Mouse (Mus musculus): ENCODE measurements at regions not wholly inside any gene's neighbourhood (a gene's known extent, or its start where the extent isn't known, plus 50 kb on each side); places are given as distances from the start of the nearest gene placed in this dataset.

DNA sequence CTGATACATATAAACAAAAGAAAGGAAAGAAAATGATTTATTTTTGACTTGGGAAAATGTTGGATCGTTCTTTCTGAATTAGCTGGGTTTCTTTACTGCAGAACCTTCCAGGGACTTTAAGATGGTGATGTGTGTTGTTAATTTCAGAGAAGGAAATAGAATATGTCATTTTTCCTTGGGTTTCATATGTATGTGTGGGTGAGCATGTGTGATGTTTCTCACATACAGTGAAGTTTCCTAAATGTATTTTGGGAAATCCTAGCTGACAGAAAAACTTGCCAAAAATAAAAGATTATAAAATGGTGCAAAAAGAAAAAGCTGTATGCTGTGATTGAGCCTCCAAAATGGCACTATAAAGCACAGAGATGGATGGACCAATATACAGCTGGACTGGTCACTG lies 319.2 kb downstream of the Lmx1a start:
- no peak overlapping the region for H3K27ac ChIP-seq
- H3K9me3 ChIP-seq (replicated peaks) = no peaks in the 10 kb centered on the region
- no peak for ATAC-seq (ENCODE audit: low read depth)
- no peaks in the 10 kb centered on the region for H3K27me3 ChIP-seq
- H3K36me3 ChIP-seq = no peaks in the 10 kb centered on the region
- 57% methylated on average over 1 of the region's 1 CpGs for WGBS (ENCODE audit: insufficient replicate concordance)
- no peak overlapping the region for H3K9ac ChIP-seq
- no peak for DNase-seq
- H3K4me3 ChIP-seq (replicated peaks) = no peak overlapping the region
- H3K4me1 ChIP-seq (replicated peaks) = no peaks in the 10 kb centered on the region
- H3K4me2 ChIP-seq = no peak overlapping the region

DNA sequence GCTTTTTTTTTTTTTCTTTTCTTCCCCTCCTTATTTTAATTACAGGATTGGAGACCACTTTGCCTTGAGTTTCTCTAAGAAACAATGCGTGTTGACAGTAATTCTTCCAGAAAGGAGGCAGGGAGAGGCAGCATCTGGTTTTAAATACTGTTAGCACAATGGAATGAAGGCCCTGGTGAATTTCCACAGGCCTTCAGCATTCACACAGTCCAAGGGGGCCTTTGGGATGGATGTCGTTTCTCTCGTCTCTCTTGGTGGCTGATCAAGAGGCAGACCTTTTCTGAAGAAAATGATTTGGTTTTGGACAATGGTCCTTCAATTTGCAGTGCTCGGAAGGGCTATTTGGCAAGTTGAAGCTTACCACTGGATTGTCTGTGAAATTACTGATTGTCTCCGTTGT lies 321.4 kb downstream of the Lmx1a start:
- no peak for ATAC-seq (ENCODE audit: low read depth)
- 66% methylated on average over 5 of the region's 5 CpGs for WGBS (ENCODE audit: insufficient replicate concordance)
- H3K4me2 ChIP-seq = no peak overlapping the region
- no peaks in the 10 kb centered on the region for H3K27me3 ChIP-seq
- H3K4me3 ChIP-seq (replicated peaks) = no peak overlapping the region
- H3K4me1 ChIP-seq (replicated peaks) = no peaks in the 10 kb centered on the region
- H3K36me3 ChIP-seq = no peaks in the 10 kb centered on the region
- no peak for DNase-seq
- H3K9ac ChIP-seq = no peak overlapping the region
- H3K27ac ChIP-seq = no peak overlapping the region
- no peaks in the 10 kb centered on the region for H3K9me3 ChIP-seq (replicated peaks)

DNA sequence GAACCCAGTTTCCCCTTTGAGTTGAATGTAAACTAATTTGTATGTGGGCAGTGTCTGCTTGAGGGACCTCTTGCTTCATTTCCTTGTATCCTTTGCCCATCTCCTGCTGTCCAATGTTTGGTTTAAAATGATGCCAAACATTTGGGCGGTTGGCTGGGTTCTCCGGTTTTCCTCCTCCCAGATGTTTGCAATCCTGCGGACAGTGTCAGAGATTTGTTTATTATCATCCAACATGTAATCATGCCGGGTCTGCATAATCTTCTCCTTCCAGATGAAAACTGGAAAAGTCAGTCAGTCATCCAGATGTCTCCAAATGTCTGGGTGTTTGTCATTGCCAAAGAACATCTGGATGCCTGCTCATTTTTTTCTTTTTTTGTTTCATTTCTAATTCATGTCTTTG lies 323.0 kb downstream of the Lmx1a start:
- no peaks in the 10 kb centered on the region for H3K4me1 ChIP-seq (replicated peaks)
- no peak overlapping the region for H3K4me3 ChIP-seq (replicated peaks)
- H3K36me3 ChIP-seq = no peaks in the 10 kb centered on the region
- H3K9ac ChIP-seq = no peak overlapping the region
- H3K27ac ChIP-seq = no peak overlapping the region
- no peaks in the 10 kb centered on the region for H3K9me3 ChIP-seq (replicated peaks)
- DNase-seq = no peak
- ATAC-seq (ENCODE audit: low read depth) = no peak
- 66% methylated on average over 4 of the region's 4 CpGs for WGBS (ENCODE audit: insufficient replicate concordance)
- no peak overlapping the region for H3K4me2 ChIP-seq
- no peaks in the 10 kb centered on the region for H3K27me3 ChIP-seq

DNA sequence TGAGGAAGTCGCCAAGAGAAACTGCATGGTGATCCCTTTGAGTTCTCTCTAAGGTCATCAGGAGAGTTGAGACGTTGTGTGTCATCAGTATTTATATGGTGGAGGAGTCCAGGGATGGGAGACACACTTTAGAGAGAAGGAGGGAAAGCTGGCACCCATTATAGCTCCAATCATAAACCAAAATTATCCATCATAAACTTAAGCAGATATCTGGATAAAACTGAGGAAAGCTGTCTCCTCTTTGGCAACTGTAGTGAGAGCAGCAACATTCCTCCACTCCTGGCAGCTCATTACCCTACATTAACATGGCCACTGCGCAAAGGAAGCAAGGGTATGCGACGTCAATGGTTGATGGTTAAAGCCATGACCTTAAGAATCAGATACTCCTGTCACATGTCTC lies 323.6 kb downstream of the Lmx1a start:
- no peak for DNase-seq
- H3K9ac ChIP-seq = no peak overlapping the region
- no peak for ATAC-seq (ENCODE audit: low read depth)
- H3K4me1 ChIP-seq (replicated peaks) = no peaks in the 10 kb centered on the region
- H3K36me3 ChIP-seq = no peaks in the 10 kb centered on the region
- H3K27me3 ChIP-seq = no peaks in the 10 kb centered on the region
- WGBS (ENCODE audit: insufficient replicate concordance) = 62% methylated on average over 5 of the region's 5 CpGs
- H3K9me3 ChIP-seq (replicated peaks) = no peaks in the 10 kb centered on the region
- no peak overlapping the region for H3K4me2 ChIP-seq
- H3K4me3 ChIP-seq (replicated peaks) = no peak overlapping the region
- no peak overlapping the region for H3K27ac ChIP-seq

DNA sequence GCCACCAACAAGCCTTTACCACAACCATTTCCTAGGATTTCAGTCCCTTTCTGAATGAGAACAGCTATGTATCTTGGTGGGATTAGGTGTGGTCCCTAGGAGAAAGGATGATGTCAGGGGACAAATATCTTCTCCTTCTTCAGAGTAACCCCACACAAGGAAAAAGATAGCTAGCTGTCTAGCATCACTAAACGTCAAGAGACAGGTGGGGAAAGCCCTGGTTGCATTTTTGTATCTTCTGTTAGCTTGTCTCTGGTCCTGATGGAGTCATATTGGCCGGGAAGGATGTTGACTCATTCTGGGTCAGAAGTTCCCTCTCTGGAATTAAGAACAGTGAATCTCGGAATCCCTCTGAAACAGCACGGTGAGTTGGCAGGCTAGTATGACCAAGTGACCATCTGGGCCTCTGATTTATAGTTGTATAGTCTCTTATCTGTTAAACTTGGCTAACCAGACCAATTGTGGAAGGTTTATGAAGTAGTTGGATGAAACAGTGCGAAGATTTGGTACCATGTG lies 327.4 kb downstream of the Lmx1a start:
- DNase-seq = no peak
- Histone ChIP-seq H3K4me2 (no peak overlapping the region), H3K4me1 (replicated peaks) (no peaks in the 10 kb centered on the region), H3K27ac (no peak overlapping the region), H3K9me3 (replicated peaks) (no peaks in the 10 kb centered on the region), H3K9ac (no peak overlapping the region), H3K27me3 (no peaks in the 10 kb centered on the region), H3K36me3 (no peaks in the 10 kb centered on the region), H3K4me3 (replicated peaks) (no peak overlapping the region)
- ATAC-seq (ENCODE audit: low read depth) = no peak
- 53% methylated on average over 5 of the region's 5 CpGs for WGBS (ENCODE audit: insufficient replicate concordance)

DNA sequence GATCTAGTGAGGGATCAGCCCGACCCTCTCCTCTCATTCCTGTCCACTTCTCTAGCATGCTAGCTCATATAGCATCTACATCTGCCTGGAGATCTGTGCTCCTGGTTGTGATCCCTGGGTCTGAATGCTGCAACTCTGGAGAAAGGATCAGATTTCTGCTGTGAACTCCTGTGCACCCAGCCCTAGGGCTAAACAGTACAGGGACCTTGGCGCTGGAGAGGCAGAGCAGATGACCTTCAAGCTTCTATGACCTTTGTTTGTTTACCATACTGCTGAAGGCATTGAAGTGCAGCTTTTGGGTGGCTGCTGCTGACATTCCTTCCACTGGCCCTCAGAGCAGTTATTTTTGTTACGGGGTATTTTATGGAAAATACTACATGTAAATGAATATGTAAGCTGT lies 337.4 kb downstream of the Lmx1a start:
- Histone ChIP-seq H3K4me3 (replicated peaks) (no peak overlapping the region), H3K4me2 (no peak overlapping the region), H3K27ac (no peak overlapping the region), H3K4me1 (replicated peaks) (no peaks in the 10 kb centered on the region), H3K27me3 (no peaks in the 10 kb centered on the region), H3K36me3 (no peaks in the 10 kb centered on the region), H3K9ac (no peak overlapping the region), H3K9me3 (replicated peaks) (no peaks in the 10 kb centered on the region)
- WGBS (ENCODE audit: insufficient replicate concordance) = 65% methylated on average over 3 of the region's 3 CpGs
- DNase-seq = no peak
- no peak; the same call in 1 of the 2 replicates for ATAC-seq (ENCODE audit: low read depth)

DNA sequence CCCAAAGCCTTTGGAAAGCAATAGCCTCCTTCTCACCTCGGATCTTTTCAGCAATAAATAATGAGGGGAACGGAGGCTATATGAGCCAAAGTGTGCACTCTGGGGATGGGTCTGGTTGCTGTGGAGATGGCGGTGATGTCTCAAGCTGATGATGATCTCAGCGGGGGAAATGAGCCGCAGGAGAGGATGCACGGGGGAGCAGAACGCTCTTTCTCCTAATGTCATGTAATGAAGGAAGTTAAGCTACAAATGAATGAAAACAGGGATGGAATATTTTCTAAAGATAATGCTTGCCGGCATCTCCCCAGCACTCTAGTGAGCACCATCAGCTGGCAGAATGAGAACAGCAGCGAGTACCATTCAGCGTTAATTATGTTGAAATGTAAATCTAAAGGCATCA lies 355.7 kb downstream of the Lmx1a start:
- ATAC-seq (ENCODE audit: low read depth) (no peak), DNase-seq (no peak)
- H3K27ac ChIP-seq = no peak overlapping the region
- no peaks in the 10 kb centered on the region for H3K36me3 ChIP-seq
- no peak overlapping the region for H3K4me2 ChIP-seq
- H3K9me3 ChIP-seq (replicated peaks) = no peaks in the 10 kb centered on the region
- H3K4me1 ChIP-seq (replicated peaks) = no peaks in the 10 kb centered on the region
- no peak overlapping the region for H3K4me3 ChIP-seq (replicated peaks)
- H3K9ac ChIP-seq = no peak overlapping the region
- H3K27me3 ChIP-seq = no peaks in the 10 kb centered on the region
- WGBS (ENCODE audit: insufficient replicate concordance) = 62% methylated on average over 10 of the region's 10 CpGs

DNA sequence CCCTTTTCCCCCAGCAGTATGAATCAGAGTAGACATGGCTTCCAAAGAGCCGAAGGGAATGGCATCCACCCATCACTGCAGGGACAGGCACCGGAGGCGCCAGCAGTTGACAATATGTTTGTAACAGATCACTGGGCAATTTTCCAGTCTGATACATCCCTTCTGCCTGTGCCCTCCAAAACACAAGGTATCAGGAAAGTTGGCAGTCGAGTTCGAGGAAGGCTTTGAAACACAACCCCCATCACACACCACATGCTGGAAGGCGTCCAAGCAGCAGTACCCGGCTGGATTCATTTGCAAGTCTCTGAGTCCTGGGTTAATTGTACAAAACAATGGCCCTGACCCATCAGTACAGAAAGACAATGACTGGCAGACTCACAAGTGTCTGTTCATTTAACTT lies 357.3 kb downstream of the Lmx1a start:
- H3K4me1 ChIP-seq (replicated peaks) = no peaks in the 10 kb centered on the region
- H3K4me3 ChIP-seq (replicated peaks) = no peak overlapping the region
- H3K9ac ChIP-seq = no peak overlapping the region
- DNase-seq = no peak
- no peak overlapping the region for H3K4me2 ChIP-seq
- no peak overlapping the region for H3K27ac ChIP-seq
- H3K36me3 ChIP-seq = no peaks in the 10 kb centered on the region
- no peaks in the 10 kb centered on the region for H3K27me3 ChIP-seq
- H3K9me3 ChIP-seq (replicated peaks) = no peaks in the 10 kb centered on the region
- 65% methylated on average over 7 of the region's 7 CpGs for WGBS (ENCODE audit: insufficient replicate concordance)
- no peak for ATAC-seq (ENCODE audit: low read depth)

DNA sequence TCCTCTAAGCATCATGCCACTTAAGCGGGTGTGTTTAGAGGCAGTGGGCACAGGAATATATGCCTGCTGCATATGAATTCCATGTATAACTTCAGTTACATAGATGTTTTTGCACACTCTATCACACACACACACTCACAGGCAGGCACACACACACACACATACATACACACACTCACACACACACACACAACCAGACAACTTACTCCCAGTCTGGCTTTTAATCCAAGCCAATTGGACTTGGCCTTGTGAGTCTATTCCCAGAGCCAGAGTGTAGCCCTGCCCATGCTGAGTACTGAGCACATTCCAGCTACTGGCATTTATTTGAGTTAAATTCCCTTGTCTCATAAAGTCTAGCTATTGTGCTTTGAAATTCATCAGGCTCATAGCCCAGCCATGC lies 357.7 kb downstream of the Lmx1a start:
- Histone ChIP-seq H3K4me2 (no peak overlapping the region), H3K9me3 (replicated peaks) (no peaks in the 10 kb centered on the region), H3K4me1 (replicated peaks) (no peaks in the 10 kb centered on the region), H3K27me3 (no peaks in the 10 kb centered on the region), H3K27ac (no peak overlapping the region), H3K4me3 (replicated peaks) (no peak overlapping the region), H3K36me3 (no peaks in the 10 kb centered on the region), H3K9ac (no peak overlapping the region)
- DNase-seq (no peak), ATAC-seq (ENCODE audit: low read depth) (no peak)
- WGBS (ENCODE audit: insufficient replicate concordance) = 87% methylated on average over 1 of the region's 1 CpGs

DNA sequence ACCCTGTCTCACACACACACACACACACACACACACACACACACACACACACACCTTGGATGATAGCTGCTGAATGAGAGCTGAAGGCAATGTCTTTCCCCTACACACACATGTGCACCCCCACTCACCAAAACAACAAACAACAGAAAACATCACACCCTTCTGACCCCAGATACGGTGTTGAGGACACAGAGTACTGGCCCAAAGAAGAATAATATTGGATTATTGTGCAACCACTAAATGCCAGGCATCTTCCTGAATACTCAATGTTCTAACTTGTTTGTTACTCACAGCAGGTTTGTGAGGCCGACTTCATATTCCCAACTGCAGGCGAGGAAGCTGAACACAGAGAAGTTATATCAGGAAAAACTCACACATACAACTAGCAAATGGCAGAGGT lies 360.9 kb downstream of the Lmx1a start:
- no peak overlapping the region for H3K9ac ChIP-seq
- no peak overlapping the region for H3K27ac ChIP-seq
- no peak for DNase-seq
- H3K27me3 ChIP-seq = no peaks in the 10 kb centered on the region
- H3K4me2 ChIP-seq = no peak overlapping the region
- WGBS (ENCODE audit: insufficient replicate concordance) = 58% methylated on average over 3 of the region's 3 CpGs
- no peaks in the 10 kb centered on the region for H3K9me3 ChIP-seq (replicated peaks)
- no peaks in the 10 kb centered on the region for H3K36me3 ChIP-seq
- H3K4me1 ChIP-seq (replicated peaks) = no peaks in the 10 kb centered on the region
- no peak overlapping the region for H3K4me3 ChIP-seq (replicated peaks)
- ATAC-seq (ENCODE audit: low read depth) = no peak

DNA sequence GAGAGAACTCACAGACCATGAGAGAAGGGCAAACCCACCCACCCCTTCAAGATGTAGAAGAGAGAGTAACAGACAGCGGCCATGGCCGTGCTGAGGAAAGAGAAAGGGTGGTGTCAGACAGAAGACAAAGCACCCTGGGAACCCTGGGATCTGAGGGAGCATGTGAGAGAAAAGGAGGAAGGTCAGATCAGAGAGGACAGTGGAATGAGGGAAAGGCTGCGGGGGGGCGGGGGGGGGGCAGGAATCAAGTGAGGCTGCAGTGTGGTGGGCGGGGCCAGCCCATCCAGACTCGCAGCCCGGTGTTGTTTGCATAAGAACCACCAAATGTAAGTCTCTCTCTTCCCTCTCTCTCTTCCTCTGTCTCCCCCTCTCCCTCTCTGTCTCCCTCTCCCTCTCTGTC lies 367.4 kb downstream of the Lmx1a start:
- DNase-seq (no peak), ATAC-seq (ENCODE audit: low read depth) (no peak)
- no peaks in the 10 kb centered on the region for H3K4me1 ChIP-seq (replicated peaks)
- 10% methylated on average over 6 of the region's 7 CpGs for WGBS (ENCODE audit: insufficient replicate concordance)
- H3K9me3 ChIP-seq (replicated peaks) = no peaks in the 10 kb centered on the region
- no peak overlapping the region for H3K4me3 ChIP-seq (replicated peaks)
- no peak overlapping the region for H3K4me2 ChIP-seq
- no peak overlapping the region for H3K9ac ChIP-seq
- H3K36me3 ChIP-seq = no peaks in the 10 kb centered on the region
- H3K27ac ChIP-seq = no peak overlapping the region
- H3K27me3 ChIP-seq = no peaks in the 10 kb centered on the region

DNA sequence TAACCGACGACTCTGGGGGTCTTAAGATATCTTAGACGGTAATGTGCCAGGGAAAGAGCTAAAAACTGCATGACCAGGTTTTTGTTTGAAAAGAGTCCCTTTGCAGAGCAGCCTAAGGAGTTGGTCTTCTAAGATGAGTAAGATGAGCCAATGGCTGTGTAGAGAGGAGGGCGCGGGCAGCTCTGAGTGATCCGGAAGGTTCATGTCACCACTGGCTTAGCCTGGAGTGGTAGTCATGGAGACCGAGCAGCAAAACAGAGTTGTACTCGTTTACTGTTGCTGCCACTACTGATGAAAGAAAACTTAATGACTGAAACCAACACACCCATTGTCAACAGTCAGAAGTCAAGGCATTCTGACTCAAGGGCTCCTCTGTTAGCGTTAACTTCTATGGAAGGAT lies 368.4 kb downstream of the Lmx1a start:
- no peak overlapping the region for H3K4me3 ChIP-seq (replicated peaks)
- no peak for ATAC-seq (ENCODE audit: low read depth)
- 62% methylated on average over 9 of the region's 9 CpGs for WGBS (ENCODE audit: insufficient replicate concordance)

More for the DNA sequence above, 368.4 kb downstream of the Lmx1a start:
- Histone ChIP-seq H3K36me3 (no peaks in the 10 kb centered on the region), H3K4me2 (no peak overlapping the region), H3K4me1 (replicated peaks) (no peaks in the 10 kb centered on the region), H3K27ac (no peak overlapping the region), H3K9ac (no peak overlapping the region), H3K27me3 (no peaks in the 10 kb centered on the region), H3K9me3 (replicated peaks) (no peaks in the 10 kb centered on the region)
- no peak for DNase-seq

All from liver, embryonic 13.5 days (tissue).